Mouse (Mus musculus) heart, embryonic 14.5 days (tissue): ENCODE results near the gene Ppme1. TPM values are rescaled to one million over a fixed set of nuclear protein-coding genes. Genes with fewer than 3 reads are reported as not detected.

Source experiments
- polyA plus RNA-seq: library from polyadenylated mRNA; unstranded; fragments of >200 nt; fragmentation: Nextera tagmentation; extraction: Ambion mirVana; gene quantifications from 2 replicates; pipeline ENCODE4 v1.2.1, GENCODE M21; 2014

The Ppme1 gene
- polyA plus RNA-seq, 1 experiment from 2014 or later: 57.5 TPM

Other genes with a start within 250 kb of the Ppme1 start
- gene Lipt2, start 213.0 kb downstream of the Ppme1 start, polyA plus RNA-seq: 14.7 and 18.0 TPM in 2 replicates
- 6.2 and 8.0 TPM in 2 replicates for gene Kcne3, start 195.8 kb downstream of the Ppme1 start, polyA plus RNA-seq
- gene Pgm2l1, start 144.9 kb downstream of the Ppme1 start, polyA plus RNA-seq: 1.7 and 2.1 TPM in 2 replicates
- 13.7 and 15.7 TPM in 2 replicates for gene P4ha3, start 86.8 kb downstream of the Ppme1 start, polyA plus RNA-seq
- gene C2cd3, start 74 bp downstream of the Ppme1 start, polyA plus RNA-seq: 16.7 and 19.3 TPM in 2 replicates
- 0.08 TPM in 2 replicates for gene Ucp3, start 100.7 kb upstream of the Ppme1 start, polyA plus RNA-seq
- 127 and 130 TPM in 2 replicates for gene Ucp2, start 121.0 kb upstream of the Ppme1 start, polyA plus RNA-seq
- 0.15 TPM in 1 of 2 replicates, not detected in the other for gene Dnajb13, start 142.7 kb upstream of the Ppme1 start, polyA plus RNA-seq
- gene Coa4, start 164.8 kb upstream of the Ppme1 start, polyA plus RNA-seq: 22.8 and 26.6 TPM in 2 replicates
- gene Rab6a, start 235.1 kb upstream of the Ppme1 start, polyA plus RNA-seq: 107 and 119 TPM in 2 replicates
- gene Mrpl48, start 236.0 kb upstream of the Ppme1 start, polyA plus RNA-seq: 93.8 and 101 TPM in 2 replicates